Comparison of ENCODE assay signal across 30 mouse cellular contexts in the genomic region with DNA sequence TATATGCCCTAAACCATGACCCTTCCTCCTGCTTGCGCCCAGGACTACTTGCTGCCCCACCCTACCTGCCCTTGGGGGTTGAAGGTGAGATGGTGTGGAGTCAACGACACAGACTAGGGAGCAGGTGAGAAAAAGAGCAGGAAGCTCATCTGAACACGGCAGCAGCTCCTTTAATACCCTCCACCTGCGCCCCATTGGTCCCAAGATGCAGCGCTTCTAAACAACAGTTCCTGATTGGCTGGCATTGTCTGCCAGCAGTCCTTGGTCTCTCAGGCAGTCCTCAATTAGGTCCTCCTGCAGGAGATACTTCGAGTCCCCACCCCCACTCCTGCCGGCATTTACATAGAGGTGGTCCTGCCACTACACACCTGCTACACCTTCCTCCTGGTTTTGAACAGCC. TPM values are rescaled to one million over a fixed set of nuclear protein-coding genes. Genes with fewer than 3 reads are reported as not detected.
"Had no signal": no experiment of that assay in that cellular context is flagged by ENCODE, and none has a peak within 500 bp of the region (broad histone marks: within the 10 kb centered on the region; RNA-seq: fewer than 3 reads in every experiment).

No protein-coding gene starts in this region.

- DNase-seq: gastrocnemius, postnatal 10 days; gastrocnemius, postnatal 25 days; heart, adult 2 months; heart, postnatal 14 days; heart, postnatal 4 days; kidney, adult 2 months; kidney, adult 9 months; kidney, postnatal 14 days; kidney, postnatal 36 days; left cerebral cortex, postnatal 4 days; liver, embryonic 13.5 days had no signal

- H3K9ac ChIP-seq: heart, embryonic 13.5 days; heart, embryonic 15.5 days; hindbrain, embryonic 12.5 days; hindbrain, embryonic 14.5 days; kidney, embryonic 15.5 days; limb, embryonic 13.5 days; limb, embryonic 15.5 days; liver, embryonic 13.5 days; liver, embryonic 15.5 days had no signal

- H3K36me3 ChIP-seq: heart, embryonic 13.5 days; heart, embryonic 15.5 days; hindbrain, embryonic 10.5 days; hindbrain, embryonic 12.5 days; kidney, embryonic 15.5 days; limb, embryonic 13.5 days; limb, embryonic 15.5 days; liver, embryonic 13.5 days; liver, embryonic 15.5 days had no signal

- H3K4me2 ChIP-seq: heart, embryonic 11.5 days; heart, embryonic 13.5 days; heart, embryonic 15.5 days; hindbrain, embryonic 12.5 days; hindbrain, embryonic 14.5 days; kidney, embryonic 15.5 days; limb, embryonic 13.5 days; limb, embryonic 15.5 days; liver, embryonic 11.5 days; liver, embryonic 13.5 days; liver, embryonic 15.5 days had no signal

- ATAC-seq: hindbrain, embryonic 16.5 days; inflammation-experienced regulatory T-cells, adult 6 months; intestine, embryonic 16.5 days had no signal

- H3K27ac ChIP-seq: heart, adult 2 months; heart, embryonic 13.5 days; heart, embryonic 15.5 days; hindbrain, embryonic 10.5 days; hindbrain, embryonic 12.5 days; hindbrain, embryonic 14.5 days; kidney, embryonic 15.5 days; kidney, postnatal 0 days; layer of hippocampus, adult 2 months; left cerebral cortex, adult 2 months; limb, embryonic 13.5 days; limb, embryonic 15.5 days; liver, embryonic 13.5 days; liver, embryonic 15.5 days had no signal

- H3K27me3 ChIP-seq: heart, embryonic 15.5 days; limb, embryonic 15.5 days had no signal

- H3K9me3 ChIP-seq: heart, embryonic 13.5 days; heart, embryonic 15.5 days; hindbrain, embryonic 12.5 days; kidney, embryonic 15.5 days; limb, embryonic 13.5 days; limb, embryonic 15.5 days; liver, embryonic 13.5 days; liver, embryonic 15.5 days had no signal

- H3K4me3 ChIP-seq: heart, adult 2 months; heart, embryonic 13.5 days; heart, embryonic 15.5 days; hindbrain, embryonic 10.5 days; hindbrain, embryonic 12.5 days; kidney, embryonic 15.5 days; layer of hippocampus, adult 2 months; left cerebral cortex, adult 2 months; limb, embryonic 13.5 days; limb, embryonic 15.5 days; liver, embryonic 13.5 days; liver, embryonic 15.5 days had no signal

RNA-seq across cellular contexts. Expression of a gene that starts 55.9 kb away (rescaled TPM):
- polyA plus RNA-seq: heart, adult 2 months; heart, embryonic 11.5 days; heart, embryonic 13.5 days; heart, embryonic 15.5 days; heart, postnatal 0 days; inflammation-experienced regulatory T-cells, adult 6 months; intestine, embryonic 16.5 days; kidney, adult 2 months; kidney, embryonic 15.5 days; kidney, postnatal 0 days; limb, embryonic 11.5 days; limb, embryonic 15.5 days; liver, embryonic 11.5 days; liver, embryonic 13.5 days; liver, embryonic 15.5 days had no signal
